Mouse (Mus musculus) heart, adult 2 months (tissue): ENCODE data around the gene Lins1.

Experiments
- CTCF ChIP-seq: fragments of 200-600 bp; IDR thresholded peaks from 2 replicates; pipeline ENCODE4 v1.8.1; 2022; ENCODE audit warnings: antibody characterized with exemption, mild to moderate bottlenecking, moderate library complexity
- POLR2A ChIP-seq: fragments of 200-500 bp; IDR thresholded peaks from 2 replicates; pipeline ENCODE4 v1.6.1; 2011; ENCODE audit warnings: mild to moderate bottlenecking, low read depth, low read length, control low read depth; ENCODE audit not compliant: insufficient read depth

- no peak for TF ChIP-seq CTCF
- no peak for TF ChIP-seq POLR2A
Observed at GRCm38 (mm10) chr7:66655471-66655870, 34.2 kb upstream of the Lins1 start.
